Mouse (Mus musculus): ENCODE results near the gene Uhrf2. TPM values are rescaled to one million over a fixed set of nuclear protein-coding genes. Genes with fewer than 3 reads are reported as not detected.
A peak's percentile ranks its signal among the peaks of the same experiment; 100 is the strongest.

Uhrf2 gene
- polyA plus RNA-seq, 1 experiment from 2014 or later: 88.1 TPM

- ATAC-seq (ENCODE audit: low FRiP score, low read depth): no peak
- Histone ChIP-seq H3K4me1 (no peaks in the 10 kb centered on the region), H3K4me2 (replicated peaks) (no peak overlapping the region), H3K27ac (replicated peaks) (no peak overlapping the region), H3K9ac (replicated peaks) (no peak overlapping the region), H3K4me3 (no peak overlapping the region), H3K36me3 (0 out of 2 replicates have a peak, but pooled peaks cover 1% of the 10 kb centered on the region), H3K9me3 (no peaks in the 10 kb centered on the region), H3K27me3 (no peaks in the 10 kb centered on the region)
- WGBS: 84% methylated on average over 4 of the region's 4 CpGs
Observed at GRCm38 (mm10) chr19:30065797-30066196, 35.5 kb downstream of the Uhrf2 start.

GRCm38 (mm10) chr19:30090163-30090562 is 59.9 kb downstream of the Uhrf2 start:
- no peak overlapping the region for H3K27ac ChIP-seq (replicated peaks)
- H3K9ac ChIP-seq (replicated peaks): no peak overlapping the region
- no peak overlapping the region for H3K4me2 ChIP-seq (replicated peaks)
- ATAC-seq (ENCODE audit: low FRiP score, low read depth): no peak
- peaks cover 86% of the 10 kb centered on the region for H3K36me3 ChIP-seq
- no peaks in the 10 kb centered on the region for H3K4me1 ChIP-seq
- H3K27me3 ChIP-seq: no peaks in the 10 kb centered on the region
- no peak overlapping the region for H3K4me3 ChIP-seq
- no peaks in the 10 kb centered on the region for H3K9me3 ChIP-seq
- WGBS: 90% methylated on average over 6 of the region's 6 CpGs

- Histone ChIP-seq H3K27ac (replicated peaks) (no peak overlapping the region), H3K4me2 (replicated peaks) (no peak overlapping the region), H3K36me3 (peaks cover 87% of the 10 kb centered on the region), H3K27me3 (no peaks in the 10 kb centered on the region), H3K4me1 (peaks cover 6% of the 10 kb centered on the region; the same call in 1 of the 2 replicates), H3K9ac (replicated peaks) (no peak overlapping the region), H3K9me3 (no peaks in the 10 kb centered on the region), H3K4me3 (no peak overlapping the region)
- WGBS: 90% methylated on average over 12 of the region's 12 CpGs
- ATAC-seq (ENCODE audit: low FRiP score, low read depth): no peak
Observed at GRCm38 (mm10) chr19:30091644-30092295, 61.5 kb downstream of the Uhrf2 start.

GRCm38 (mm10) chr19:30096186-30096585 is 65.9 kb downstream of the Uhrf2 start:
- Histone ChIP-seq H3K36me3 (peaks cover 98% of the 10 kb centered on the region), H3K9ac (replicated peaks) (no peak overlapping the region), H3K4me1 (peaks cover 11% of the 10 kb centered on the region; the same call in 1 of the 2 replicates), H3K9me3 (no peaks in the 10 kb centered on the region), H3K4me3 (no peak overlapping the region), H3K4me2 (replicated peaks) (no peak overlapping the region), H3K27me3 (no peaks in the 10 kb centered on the region), H3K27ac (replicated peaks) (0 out of 2 replicates have a peak overlapping the region, but pooled peaks have one; percentile 39)
- WGBS: 43% methylated on average over 3 of the region's 3 CpGs
- peak; percentile 67 for ATAC-seq (ENCODE audit: low FRiP score, low read depth)

GRCm38 (mm10) chr19:30097039-30097438 is 66.7 kb downstream of the Uhrf2 start:
- Histone ChIP-seq H3K27ac (replicated peaks) (peak overlapping the region; percentile 39; the same call in 1 of the 2 replicates), H3K9ac (replicated peaks) (no peak overlapping the region), H3K4me2 (replicated peaks) (no peak overlapping the region), H3K27me3 (no peaks in the 10 kb centered on the region), H3K4me3 (no peak overlapping the region), H3K9me3 (no peaks in the 10 kb centered on the region), H3K4me1 (peaks cover 11% of the 10 kb centered on the region; the same call in 1 of the 2 replicates), H3K36me3 (peaks cover 90% of the 10 kb centered on the region)
- no peak for ATAC-seq (ENCODE audit: low FRiP score, low read depth)
- 80% methylated on average over 4 of the region's 4 CpGs for WGBS

- ATAC-seq (ENCODE audit: low FRiP score, low read depth): no peak
- H3K9ac ChIP-seq (replicated peaks): no peak overlapping the region
- no peak overlapping the region for H3K4me3 ChIP-seq
- H3K4me1 ChIP-seq: peaks cover 11% of the 10 kb centered on the region; the same call in 1 of the 2 replicates
- H3K36me3 ChIP-seq: peaks cover 66% of the 10 kb centered on the region
- no peaks in the 10 kb centered on the region for H3K9me3 ChIP-seq
- no peaks in the 10 kb centered on the region for H3K27me3 ChIP-seq
- 93% methylated on average over 12 of the region's 12 CpGs for WGBS
- no peak overlapping the region for H3K4me2 ChIP-seq (replicated peaks)
- no peak overlapping the region for H3K27ac ChIP-seq (replicated peaks)
Observed at GRCm38 (mm10) chr19:30100571-30100970, 70.3 kb downstream of the Uhrf2 start.

GRCm38 (mm10) chr19:30102620-30103019 is 72.3 kb downstream of the Uhrf2 start:
- no peak for ATAC-seq (ENCODE audit: low FRiP score, low read depth)
- Histone ChIP-seq H3K4me1 (peaks cover 3% of the 10 kb centered on the region; the same call in 1 of the 2 replicates), H3K4me3 (no peak overlapping the region), H3K9ac (replicated peaks) (no peak overlapping the region), H3K4me2 (replicated peaks) (no peak overlapping the region), H3K9me3 (no peaks in the 10 kb centered on the region), H3K36me3 (peaks cover 46% of the 10 kb centered on the region), H3K27ac (replicated peaks) (no peak overlapping the region), H3K27me3 (no peaks in the 10 kb centered on the region)
- 91% methylated on average over 6 of the region's 6 CpGs for WGBS

GRCm38 (mm10) chr19:30105045-30105842 is 74.9 kb downstream of the Uhrf2 start:
- 90% methylated on average over 6 of the region's 6 CpGs for WGBS
- no peak for ATAC-seq (ENCODE audit: low FRiP score, low read depth)
- no peak overlapping the region for H3K4me2 ChIP-seq (replicated peaks)
- peaks cover 20% of the 10 kb centered on the region for H3K36me3 ChIP-seq
- peaks cover 13% of the 10 kb centered on the region; the same call in 1 of the 2 replicates for H3K4me1 ChIP-seq
- no peak overlapping the region for H3K27ac ChIP-seq (replicated peaks)
- no peak overlapping the region for H3K4me3 ChIP-seq
- no peaks in the 10 kb centered on the region for H3K9me3 ChIP-seq
- H3K27me3 ChIP-seq: no peaks in the 10 kb centered on the region
- H3K9ac ChIP-seq (replicated peaks): no peak overlapping the region

- Histone ChIP-seq H3K27ac (replicated peaks) (peak overlapping the region; percentile 60), H3K4me2 (replicated peaks) (no peak overlapping the region), H3K4me3 (no peak overlapping the region), H3K36me3 (peaks cover 7% of the 10 kb centered on the region; the same call in 1 of the 2 replicates), H3K27me3 (no peaks in the 10 kb centered on the region), H3K4me1 (peaks cover 13% of the 10 kb centered on the region; the same call in 1 of the 2 replicates), H3K9me3 (no peaks in the 10 kb centered on the region), H3K9ac (replicated peaks) (no peak overlapping the region)
- ATAC-seq (ENCODE audit: low FRiP score, low read depth): 0 out of 2 replicates have a peak, but pooled peaks have one; percentile 27
- 54% methylated on average over 10 of the region's 10 CpGs for WGBS
Observed at GRCm38 (mm10) chr19:30107221-30107845, 77.0 kb downstream of the Uhrf2 start.

GRCm38 (mm10) chr19:30108616-30109015 is 78.3 kb downstream of the Uhrf2 start:
- Histone ChIP-seq H3K4me3 (no peak overlapping the region), H3K9ac (replicated peaks) (no peak overlapping the region), H3K4me1 (peaks cover 16% of the 10 kb centered on the region), H3K4me2 (replicated peaks) (no peak overlapping the region), H3K36me3 (0 out of 2 replicates have a peak, but pooled peaks cover 2% of the 10 kb centered on the region), H3K27me3 (no peaks in the 10 kb centered on the region), H3K27ac (replicated peaks) (peak overlapping the region; percentile 71), H3K9me3 (no peaks in the 10 kb centered on the region)
- no peak for ATAC-seq (ENCODE audit: low FRiP score, low read depth)

GRCm38 (mm10) chr19:30109122-30109521 is 78.8 kb downstream of the Uhrf2 start:
- WGBS: 44% methylated on average over 6 of the region's 6 CpGs
- no peak overlapping the region for H3K9ac ChIP-seq (replicated peaks)
- ATAC-seq (ENCODE audit: low FRiP score, low read depth): peak; percentile 47; the same call in 1 of the 2 replicates

More at GRCm38 (mm10) chr19:30109122-30109521, 78.8 kb downstream of the Uhrf2 start:
- Histone ChIP-seq H3K4me3 (no peak overlapping the region), H3K4me2 (replicated peaks) (no peak overlapping the region), H3K9me3 (no peaks in the 10 kb centered on the region), H3K4me1 (peaks cover 16% of the 10 kb centered on the region), H3K27ac (replicated peaks) (peak overlapping the region; percentile 71), H3K27me3 (no peaks in the 10 kb centered on the region), H3K36me3 (0 out of 2 replicates have a peak, but pooled peaks cover 3% of the 10 kb centered on the region)

Measured in midbrain, embryonic 12.5 days (tissue).